Mouse (Mus musculus): ENCODE measurements around the gene Fam19a2.

DNA sequence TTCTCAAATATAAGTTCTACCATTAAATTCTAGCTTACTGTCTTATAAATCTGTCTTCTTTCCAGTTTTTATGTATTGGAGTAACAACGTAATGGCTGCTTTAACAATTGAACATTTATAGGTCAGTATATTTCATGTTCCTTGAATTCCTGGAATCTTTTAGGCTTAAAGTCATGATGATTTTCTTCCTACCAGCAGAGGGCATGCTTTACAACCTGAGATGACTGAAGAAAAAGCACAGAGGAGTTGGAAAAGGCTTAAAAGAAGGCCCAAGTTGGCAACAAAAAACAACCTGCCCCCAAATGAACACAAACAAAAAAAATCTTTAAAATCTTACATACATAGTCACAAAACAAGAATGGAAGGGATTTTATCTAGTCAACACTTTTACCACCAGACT lies 193.0 kb downstream of the Fam19a2 start:
- TF ChIP-seq CTCF (IDR thresholded peaks at IDR 0.05; ENCODE audit: low read depth) (peak; percentile 37), EP300 (IDR thresholded peaks at IDR 0.05; ENCODE audit: low read depth) (no peak)
